Mouse (Mus musculus) B cell, adult (primary cell): Measurements from ENCODE around the gene Sost. TPM values are rescaled to one million over a fixed set of nuclear protein-coding genes. Genes with fewer than 3 reads are reported as not detected.

Experiments used
- total RNA-seq: library from RNA; stranded (reverse); gene quantifications from 4 replicates; pipeline ENCODE4 v1.2.4, GENCODE M21; 2023; ENCODE audit not compliant: inconsistent age

The Sost gene
- total RNA-seq: not detected in 4 replicates

DNA sequence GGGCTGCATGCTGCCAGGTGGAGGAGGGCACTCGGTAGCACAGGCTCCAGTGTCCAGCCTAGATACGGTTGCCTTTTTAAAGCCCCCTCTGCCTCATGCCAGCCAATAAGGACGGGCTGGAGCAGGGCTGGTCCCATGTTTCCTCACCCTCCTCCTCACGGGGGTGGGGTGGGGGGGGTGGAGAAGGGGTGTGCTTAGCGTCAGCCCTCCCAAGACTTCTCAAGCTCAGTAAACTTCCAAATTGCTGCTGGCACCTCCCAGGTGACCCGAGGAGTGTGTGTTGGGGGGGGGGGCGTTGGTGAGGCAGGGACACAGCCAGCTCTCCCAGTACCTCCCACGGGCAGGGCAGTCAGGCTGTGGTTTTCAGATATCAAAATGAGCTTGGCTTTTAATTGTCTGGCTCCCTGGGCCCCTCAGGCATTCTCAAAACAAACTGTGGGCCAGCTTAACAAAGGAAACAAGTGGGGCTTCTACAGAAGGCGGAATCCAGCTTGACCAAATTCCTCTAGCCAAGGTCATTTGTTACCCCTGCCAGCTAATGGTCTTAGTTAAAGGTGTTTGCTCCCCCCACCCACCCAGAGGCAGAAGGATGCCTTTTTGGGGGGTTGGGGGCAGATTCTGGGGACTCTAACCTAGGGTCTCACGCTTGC, at the start of gene Sost:
Gene Sost, minus strand, starts transcription at position 51 of the 650 bp plus-strand sequence.

DNA sequence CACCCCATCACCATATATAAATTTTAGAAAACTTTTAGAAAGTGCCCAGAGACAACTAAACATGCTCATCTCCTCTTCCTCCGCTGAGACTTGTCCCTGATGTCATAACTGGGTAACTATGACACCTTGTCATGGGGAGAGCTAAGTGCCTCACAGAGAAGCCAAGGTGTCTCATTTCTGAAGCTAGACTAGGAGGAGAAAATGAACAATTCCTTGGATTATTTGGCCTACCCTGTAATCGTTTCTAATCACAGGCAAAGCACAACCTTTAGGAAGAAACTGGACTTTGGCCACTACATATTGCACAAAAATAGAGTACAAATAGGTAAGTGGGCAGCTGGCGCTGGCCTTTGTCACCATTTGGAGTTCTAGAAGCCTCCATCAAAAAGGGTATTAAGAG, 20.1 kb upstream of the Sost start, which contains the start of gene Dusp3:
Gene Dusp3, minus strand, starts transcription at position 101 of the 400 bp plus-strand sequence.

GRCm38 (mm10) chr11:101984054-101985025, 17.5 kb upstream of the Sost start, which contains the start of gene Cfap97d1:
Gene Cfap97d1 (plus strand): TSS chr11:101984279.

Other genes with a start within 250 kb of the Sost start
- gene Dhx8, start 234.1 kb downstream of the Sost start, total RNA-seq: 75.8 to 87.1 TPM (median 80.4 TPM) in 4 replicates
- gene Etv4, start 181.6 kb downstream of the Sost start, total RNA-seq: not detected in 4 replicates
- gene Meox1, start 72.6 kb downstream of the Sost start, total RNA-seq: 0.64 to 1.0 TPM (median 0.83 TPM) in 4 replicates
- gene Cfap97d1, start 17.3 kb upstream of the Sost start, total RNA-seq: not detected in 4 replicates
- 28.7 to 32.8 TPM (median 30.5 TPM) in 4 replicates for gene Dusp3, start 20.0 kb upstream of the Sost start, total RNA-seq
- not detected in 4 replicates for gene Mpp3, start 61.4 kb upstream of the Sost start, total RNA-seq
- gene Cd300lg, start 74.5 kb upstream of the Sost start, total RNA-seq: not detected in 4 replicates
- gene Mpp2, start 121.5 kb upstream of the Sost start, total RNA-seq: not detected in 4 replicates
- gene Ppy, start 134.3 kb upstream of the Sost start, total RNA-seq: not detected in 4 replicates
- not detected in 4 replicates for gene Pyy, start 140.8 kb upstream of the Sost start, total RNA-seq
- gene Nags, start 178.5 kb upstream of the Sost start, total RNA-seq: not detected in 4 replicates
- 6.8 to 13.3 TPM (median 10.4 TPM) in 4 replicates for gene Tmem101, start 189.4 kb upstream of the Sost start, total RNA-seq
- gene Lsm12, start 218.3 kb upstream of the Sost start, total RNA-seq: 50.5 to 63.1 TPM (median 55.9 TPM) in 4 replicates
- gene G6pc3, start 222.6 kb upstream of the Sost start, total RNA-seq: 37.1 to 44.6 TPM (median 41.9 TPM) in 4 replicates